Mouse (Mus musculus): ENCODE measurements around the gene Ndufaf8.

GRCm38 (mm10) chr11:120137625-120138004, 38.9 kb downstream of the Ndufaf8 start:
- TF ChIP-seq CTCF (conservative IDR thresholded peaks at IDR 0.05 in 1 of 2, IDR thresholded peaks at IDR 0.05 in 1 of 2; ENCODE audit: low read depth in 2 of 2, low read length in 2 of 2) (no peak), USF1 (IDR thresholded peaks at IDR 0.05; ENCODE audit: low read depth, low read length) (no peak), MYC (IDR thresholded peaks at IDR 0.05; ENCODE audit: low read depth, low read length) (no peak), POLR2A (IDR thresholded peaks at IDR 0.05; ENCODE audit: low read depth, low read length) (no peak), EP300 (IDR thresholded peaks at IDR 0.05; ENCODE audit: low read length) (no peak), ZC3H11A (IDR thresholded peaks at IDR 0.05; ENCODE audit: low read depth, low read length) (no peak), NELFE (IDR thresholded peaks at IDR 0.05; ENCODE audit: low read depth, low read length) (no peak), MAZ (IDR thresholded peaks at IDR 0.05; ENCODE audit: low read depth, low read length) (no peak)
